Mouse (Mus musculus) E14TG2a.4 (cell line): ENCODE measurements at regions not wholly inside any gene's neighbourhood (a gene's known extent, or its start where the extent isn't known, plus 50 kb on each side); places are given as distances from the start of the nearest gene placed in this dataset.
A peak's percentile ranks its signal among the peaks of the same experiment; 100 is the strongest.

ENCODE experiments used
- H3K27me3 ChIP-seq: 2 replicates; pipeline ENCODE4 v1.6.1; 2014; ENCODE audit warnings: low read length, control low read depth; ENCODE audit not compliant: insufficient read depth
- H3K36me3 ChIP-seq: 2 replicates; pipeline ENCODE4 v1.6.1; 2014; ENCODE audit warnings: low read length, control low read depth; ENCODE audit not compliant: insufficient read depth
- H3K4me1 ChIP-seq: replicated peaks from 2 replicates; pipeline ENCODE4 v1.6.1; 2014; ENCODE audit warnings: low read depth, low read length, control low read depth
- H3K4me3 ChIP-seq: replicated peaks from 2 replicates; pipeline ENCODE4 v1.5.1; 2014; ENCODE audit warnings: mild to moderate bottlenecking, low read length
- H3K9me3 ChIP-seq: 2 replicates; pipeline ENCODE4 v1.6.1; 2014; ENCODE audit warnings: low read length, control low read depth
- CTCF ChIP-seq: conservative IDR thresholded peaks from 2 replicates; pipeline ENCODE4 v1.5.1; 2014; ENCODE audit warnings: low read length
- NANOG ChIP-seq: IDR thresholded peaks from 2 replicates; pipeline ENCODE4 v1.6.1; 2014; ENCODE audit warnings: borderline replicate concordance, low read length, mixed read lengths
- POU5F1 ChIP-seq: IDR thresholded peaks from 2 replicates; pipeline ENCODE4 v1.6.1; 2014; ENCODE audit warnings: low read length, borderline replicate concordance

- no peaks in the 10 kb centered on the region for H3K36me3 ChIP-seq
- no peaks in the 10 kb centered on the region for H3K4me1 ChIP-seq
- TF ChIP-seq CTCF: no peak
- TF ChIP-seq NANOG: no peak
- TF ChIP-seq POU5F1: no peak
- no peaks in the 10 kb centered on the region for H3K9me3 ChIP-seq
- no peak overlapping the region for H3K4me3 ChIP-seq
- H3K27me3 ChIP-seq: no peaks in the 10 kb centered on the region
These were observed 97.8 kb upstream of the Smc2 start for GRCm38 (mm10) chr4:52341245-52341644.

GRCm38 (mm10) chr4:52361751-52362150, 77.3 kb upstream of the Smc2 start:
- Histone ChIP-seq H3K27me3 (no peaks in the 10 kb centered on the region), H3K9me3 (no peaks in the 10 kb centered on the region), H3K4me1 (no peaks in the 10 kb centered on the region), H3K4me3 (no peak overlapping the region), H3K36me3 (no peaks in the 10 kb centered on the region)
- TF ChIP-seq POU5F1 (no peak), CTCF (peak; percentile 29; the same call in 1 of the 2 replicates), NANOG (no peak)

- TF ChIP-seq NANOG (no peak), POU5F1 (no peak), CTCF (no peak)
- Histone ChIP-seq H3K27me3 (no peaks in the 10 kb centered on the region), H3K9me3 (no peaks in the 10 kb centered on the region), H3K4me3 (no peak overlapping the region), H3K36me3 (no peaks in the 10 kb centered on the region), H3K4me1 (no peaks in the 10 kb centered on the region)
These were observed 73.2 kb upstream of the Smc2 start for GRCm38 (mm10) chr4:52365866-52366265.

GRCm38 (mm10) chr4:52368527-52368926, 70.5 kb upstream of the Smc2 start:
- Histone ChIP-seq H3K36me3 (no peaks in the 10 kb centered on the region), H3K4me1 (no peaks in the 10 kb centered on the region), H3K27me3 (no peaks in the 10 kb centered on the region), H3K4me3 (no peak overlapping the region), H3K9me3 (no peaks in the 10 kb centered on the region)
- no peak for TF ChIP-seq POU5F1
- TF ChIP-seq CTCF: no peak
- TF ChIP-seq NANOG: no peak
